Mouse (Mus musculus): Measurements from ENCODE around the gene Uprt. TPM values are rescaled to one million over a fixed set of nuclear protein-coding genes. Genes with fewer than 3 reads are reported as not detected.

Gene Uprt
- total and polyA plus RNA-seq, 2 experiments from 2014 or later = 1.4 to 13.6 TPM

DNA sequence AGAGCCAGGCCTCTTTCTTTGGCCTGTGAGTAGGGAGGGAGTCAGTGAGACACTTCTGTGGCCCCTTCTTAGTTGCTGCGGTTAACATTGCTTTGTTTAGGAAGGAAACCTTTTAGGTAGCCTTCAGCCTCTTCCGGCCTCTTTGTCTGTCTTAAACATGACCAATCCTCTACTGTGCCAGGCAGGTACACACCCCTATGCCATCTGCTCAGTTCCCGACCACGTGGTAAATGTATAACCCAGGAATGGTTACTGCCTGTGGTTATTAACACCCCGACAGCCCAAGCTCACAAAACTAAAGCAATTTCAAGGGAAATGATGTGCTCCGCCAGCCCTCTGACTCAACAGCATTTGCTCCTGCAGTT, 808 bp downstream of the Uprt start:
- no peaks in the 10 kb centered on the region; the same call in 1 of the 2 replicates for H3K27me3 ChIP-seq (ENCODE audit: insufficient read depth, low read length)
- H3K36me3 ChIP-seq (ENCODE audit: insufficient read depth, low read length) = no peaks in the 10 kb centered on the region
- peak overlapping the region; percentile 72 for H3K27ac ChIP-seq (ENCODE audit: low read depth, low read length)
- H3K9ac ChIP-seq (replicated peaks; ENCODE audit: low read length, poor library complexity, severe bottlenecking) = peak overlapping the region; percentile 44
- 25% methylated on average over 6 of the region's 6 CpGs for WGBS
- H3K9me3 ChIP-seq (ENCODE audit: low read length) = no peaks in the 10 kb centered on the region
- no peak for TF ChIP-seq CTCF (IDR thresholded peaks at IDR 0.05)
- DNase-seq (ENCODE audit: low spot score) (peak; percentile 48), ATAC-seq (ENCODE audit: low FRiP score) (peak; percentile 77)
- peak overlapping the region; percentile 58 for H3K4me3 ChIP-seq (ENCODE audit: low read depth, low read length)
- peak overlapping the region; percentile 52 for H3K4me2 ChIP-seq (ENCODE audit: low read depth, low read length, poor library complexity, severe bottlenecking)
- H3K4me1 ChIP-seq (ENCODE audit: insufficient read depth, low read length) = no peaks in the 10 kb centered on the region; the same call in 1 of the 2 replicates

DNA sequence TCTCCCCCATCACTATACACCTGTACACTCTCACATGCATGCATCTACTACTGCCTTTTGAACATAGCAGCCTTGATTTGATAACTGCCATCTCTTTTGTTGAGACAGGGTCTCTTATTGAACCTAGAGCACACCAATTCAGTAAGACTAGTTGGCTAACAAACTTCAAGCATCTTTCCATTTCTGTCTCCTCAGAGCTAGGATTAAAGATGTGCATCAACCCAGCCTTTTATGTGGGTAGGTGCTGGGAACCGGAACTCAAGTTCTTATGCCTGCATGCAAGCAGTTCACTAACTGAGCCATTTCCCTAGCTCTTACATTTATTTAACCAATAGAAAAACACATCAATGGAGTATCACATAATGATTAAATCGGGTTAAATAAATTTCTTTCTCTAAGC, 3.0 kb downstream of the Uprt start:
- no peak for TF ChIP-seq CTCF (IDR thresholded peaks at IDR 0.05)
- H3K4me1 ChIP-seq (ENCODE audit: insufficient read depth, low read length) = no peaks in the 10 kb centered on the region; the same call in 1 of the 2 replicates
- no peaks in the 10 kb centered on the region for H3K36me3 ChIP-seq (ENCODE audit: insufficient read depth, low read length)
- 83% methylated on average over 2 of the region's 2 CpGs for WGBS
- no peak overlapping the region for H3K9ac ChIP-seq (replicated peaks; ENCODE audit: low read length, poor library complexity, severe bottlenecking)
- no peaks in the 10 kb centered on the region for H3K9me3 ChIP-seq (ENCODE audit: low read length)
- no peak overlapping the region for H3K4me3 ChIP-seq (ENCODE audit: low read depth, low read length)
- 0 out of 2 replicates have a peak overlapping the region, but pooled peaks have one; percentile 9 for H3K4me2 ChIP-seq (ENCODE audit: low read depth, low read length, poor library complexity, severe bottlenecking)
- DNase-seq (ENCODE audit: low spot score) (no peak), ATAC-seq (ENCODE audit: low FRiP score) (no peak)
- no peak overlapping the region for H3K27ac ChIP-seq (ENCODE audit: low read depth, low read length)
- no peaks in the 10 kb centered on the region; the same call in 1 of the 2 replicates for H3K27me3 ChIP-seq (ENCODE audit: insufficient read depth, low read length)

DNA sequence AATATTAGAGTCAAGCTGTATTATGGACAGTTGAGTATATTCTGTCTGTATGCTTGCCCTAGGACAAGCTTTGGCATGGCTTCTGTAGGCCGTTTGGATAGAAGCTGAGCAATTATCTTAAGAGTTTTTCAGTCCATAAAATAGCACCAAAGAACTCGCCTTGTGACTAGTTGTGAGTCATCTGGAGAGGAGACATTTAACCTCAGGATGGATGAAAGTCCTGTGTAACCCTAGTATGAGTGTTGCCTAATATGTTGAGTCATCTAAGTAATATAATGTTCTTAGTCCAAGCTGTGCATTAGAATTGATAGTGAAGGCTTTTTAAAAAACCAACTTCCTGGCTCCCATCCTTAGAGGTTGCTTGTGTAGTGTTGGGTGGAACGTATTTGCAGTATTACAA, 5.4 kb downstream of the Uprt start:
- no peak for TF ChIP-seq CTCF (IDR thresholded peaks at IDR 0.05)
- Histone ChIP-seq H3K9me3 (ENCODE audit: low read length) (no peaks in the 10 kb centered on the region), H3K27me3 (ENCODE audit: insufficient read depth, low read length) (no peaks in the 10 kb centered on the region; the same call in 1 of the 2 replicates), H3K9ac (replicated peaks; ENCODE audit: low read length, poor library complexity, severe bottlenecking) (no peak overlapping the region), H3K4me3 (ENCODE audit: low read depth, low read length) (no peak overlapping the region), H3K4me2 (ENCODE audit: low read depth, low read length, poor library complexity, severe bottlenecking) (no peak overlapping the region), H3K36me3 (ENCODE audit: insufficient read depth, low read length) (no peaks in the 10 kb centered on the region), H3K27ac (ENCODE audit: low read depth, low read length) (no peak overlapping the region), H3K4me1 (ENCODE audit: insufficient read depth, low read length) (no peaks in the 10 kb centered on the region; the same call in 1 of the 2 replicates)
- 79% methylated on average over 3 of the region's 3 CpGs for WGBS
- no peak for ATAC-seq (ENCODE audit: low FRiP score)
- no peak for DNase-seq (ENCODE audit: low spot score)

DNA sequence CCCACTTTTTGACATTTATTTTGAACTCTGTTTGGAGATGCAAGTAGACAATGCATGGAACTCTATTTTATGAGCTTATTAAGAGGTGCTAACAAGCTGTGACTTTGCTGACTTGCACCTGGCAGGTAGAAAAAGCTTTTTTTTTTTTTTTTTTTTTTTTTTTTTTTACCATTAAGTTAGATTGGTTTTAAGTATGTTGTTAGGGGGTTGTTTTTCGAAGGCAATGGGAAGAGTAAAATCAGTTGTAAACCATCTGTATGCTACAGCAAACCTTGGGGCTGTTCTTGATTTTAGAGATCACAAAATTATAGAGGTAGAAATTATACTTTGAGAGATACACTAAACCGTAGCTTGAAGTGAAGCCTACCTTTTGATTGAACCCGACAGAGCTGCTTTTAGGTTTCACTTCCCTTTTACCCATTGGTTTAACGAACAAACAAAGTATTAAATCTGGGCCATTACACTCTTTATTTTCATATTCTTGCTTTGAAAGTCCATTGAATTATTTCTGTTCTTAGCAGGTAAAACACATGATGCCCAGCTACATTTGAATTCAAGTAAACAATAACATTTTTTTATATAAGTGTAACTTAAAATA, 6.4 kb downstream of the Uprt start:
- H3K27me3 ChIP-seq (ENCODE audit: insufficient read depth, low read length) = no peaks in the 10 kb centered on the region; the same call in 1 of the 2 replicates
- H3K4me1 ChIP-seq (ENCODE audit: insufficient read depth, low read length) = no peaks in the 10 kb centered on the region; the same call in 1 of the 2 replicates
- no peak overlapping the region for H3K9ac ChIP-seq (replicated peaks; ENCODE audit: low read length, poor library complexity, severe bottlenecking)
- H3K4me3 ChIP-seq (ENCODE audit: low read depth, low read length) = no peak overlapping the region
- WGBS = 85% methylated on average over 4 of the region's 4 CpGs
- DNase-seq (ENCODE audit: low spot score) = no peak
- no peak for TF ChIP-seq CTCF (IDR thresholded peaks at IDR 0.05)
- H3K9me3 ChIP-seq (ENCODE audit: low read length) = no peaks in the 10 kb centered on the region
- no peak for ATAC-seq (ENCODE audit: low FRiP score)
- H3K36me3 ChIP-seq (ENCODE audit: insufficient read depth, low read length) = no peaks in the 10 kb centered on the region
- H3K27ac ChIP-seq (ENCODE audit: low read depth, low read length) = no peak overlapping the region
- no peak overlapping the region for H3K4me2 ChIP-seq (ENCODE audit: low read depth, low read length, poor library complexity, severe bottlenecking)

DNA sequence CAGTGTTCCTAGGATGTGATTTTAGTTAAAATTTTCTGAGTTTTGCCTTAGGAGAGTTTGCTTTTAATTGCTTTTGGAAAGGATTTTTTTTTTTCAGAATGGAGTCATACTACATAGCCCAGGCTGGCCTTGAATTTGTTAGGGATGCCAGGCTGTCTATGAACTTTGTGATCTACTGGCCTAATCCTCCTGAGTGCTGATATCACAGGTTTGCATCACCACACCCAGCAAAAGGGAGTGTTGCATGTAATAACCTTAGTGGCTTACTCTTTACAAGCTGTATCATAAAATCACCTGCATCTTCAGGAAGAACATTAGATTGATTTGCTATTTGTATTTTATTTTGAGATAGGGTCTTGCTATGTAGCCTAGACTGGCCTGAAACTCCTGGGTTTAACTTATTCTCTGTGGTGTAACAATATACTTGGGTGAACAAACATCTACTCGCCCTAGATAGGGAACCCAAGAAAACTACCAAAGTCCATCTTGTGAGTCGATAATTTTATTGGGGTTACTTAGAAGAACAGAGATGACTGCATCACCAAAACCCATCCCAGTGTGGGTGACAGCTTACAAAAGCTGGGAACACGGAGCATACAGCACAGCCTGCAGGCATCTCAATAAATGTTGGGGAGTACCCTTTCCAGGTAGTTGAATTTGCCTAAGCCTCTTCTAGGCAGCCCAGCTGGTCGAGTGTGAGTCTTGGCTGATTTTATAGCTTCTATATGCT, 7.2 kb downstream of the Uprt start:
- H3K4me2 ChIP-seq (ENCODE audit: low read depth, low read length, poor library complexity, severe bottlenecking) = no peak overlapping the region

DNA sequence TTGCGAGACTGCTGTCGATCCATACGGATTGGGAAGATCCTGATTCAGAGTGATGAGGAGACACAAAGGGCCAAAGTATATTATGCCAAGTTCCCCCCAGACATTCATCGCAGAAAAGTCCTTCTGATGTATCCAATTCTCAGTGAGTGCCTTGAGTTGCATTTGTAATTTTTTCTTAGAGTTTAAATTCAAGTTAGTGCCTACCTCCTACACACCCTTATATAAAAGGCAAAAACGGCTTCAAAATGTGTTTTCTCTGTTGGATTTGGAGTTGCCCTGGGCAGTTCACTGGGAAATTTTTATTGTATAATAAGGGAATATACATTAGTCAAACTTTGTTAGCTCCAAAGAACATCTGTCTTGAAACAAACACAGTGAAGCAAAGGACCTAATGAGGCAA, 19.1 kb downstream of the Uprt start:
- no peak for DNase-seq (ENCODE audit: low spot score)

More for the DNA sequence above, 7.2 kb downstream of the Uprt start:
- Histone ChIP-seq H3K9ac (replicated peaks; ENCODE audit: low read length, poor library complexity, severe bottlenecking) (no peak overlapping the region), H3K27me3 (ENCODE audit: insufficient read depth, low read length) (no peaks in the 10 kb centered on the region; the same call in 1 of the 2 replicates), H3K4me3 (ENCODE audit: low read depth, low read length) (no peak overlapping the region), H3K4me1 (ENCODE audit: insufficient read depth, low read length) (no peaks in the 10 kb centered on the region; the same call in 1 of the 2 replicates), H3K36me3 (ENCODE audit: insufficient read depth, low read length) (no peaks in the 10 kb centered on the region), H3K27ac (ENCODE audit: low read depth, low read length) (no peak overlapping the region), H3K9me3 (ENCODE audit: low read length) (no peaks in the 10 kb centered on the region)
- 64% methylated on average over 4 of the region's 4 CpGs for WGBS
- DNase-seq (ENCODE audit: low spot score) (no peak), ATAC-seq (ENCODE audit: low FRiP score) (no peak)
- TF ChIP-seq CTCF (IDR thresholded peaks at IDR 0.05) = no peak

More for the DNA sequence above, 19.1 kb downstream of the Uprt start:
- Histone ChIP-seq H3K4me2 (ENCODE audit: low read depth, low read length, poor library complexity, severe bottlenecking) (no peak overlapping the region), H3K36me3 (ENCODE audit: insufficient read depth, low read length) (no peaks in the 10 kb centered on the region), H3K9me3 (ENCODE audit: low read length) (no peaks in the 10 kb centered on the region), H3K4me1 (ENCODE audit: insufficient read depth, low read length) (no peaks in the 10 kb centered on the region), H3K27ac (ENCODE audit: low read depth, low read length) (no peak overlapping the region), H3K9ac (replicated peaks; ENCODE audit: low read length, poor library complexity, severe bottlenecking) (no peak overlapping the region), H3K4me3 (ENCODE audit: low read depth, low read length) (no peak overlapping the region), H3K27me3 (ENCODE audit: insufficient read depth, low read length) (peaks cover 8% of the 10 kb centered on the region; the same call in 1 of the 2 replicates)
- TF ChIP-seq CTCF (IDR thresholded peaks at IDR 0.05) = no peak
- WGBS = 87% methylated on average over 5 of the region's 5 CpGs
- ATAC-seq (ENCODE audit: low FRiP score) = no peak
